Mouse (Mus musculus) liver, adult 2 months (tissue): ENCODE data around the gene Tbx18.

Source experiments
- CTCF ChIP-seq: fragments of 200-500 bp; IDR thresholded peaks from 2 replicates; pipeline ENCODE4 v1.5.1; 2011; ENCODE audit warnings: low read depth, low read length, control low read depth
- POLR2A ChIP-seq: fragments of 200-500 bp; IDR thresholded peaks from 2 replicates; pipeline ENCODE4 v1.6.1; 2011; ENCODE audit warnings: low read length, control low read depth; ENCODE audit not compliant: insufficient read depth; ENCODE audit errors: extremely low read depth

- TF ChIP-seq CTCF (no peak), POLR2A (no peak)
Observed at GRCm38 (mm10) chr9:87728107-87728506, 3.0 kb downstream of the Tbx18 start.
